Mouse (Mus musculus) lung, postnatal 14 days (tissue): ENCODE data around the gene Cotl1.
"Not testable (repeated sequence)": the region's sequence is repeated elsewhere in the genome, so short reads cannot be mapped to it uniquely, and the experiment has no call there.

ENCODE experiments used
- DNase-seq: peaks from one replicate; pipeline ENCODE4 v3.0.0; 2021

The Cotl1 gene

DNA sequence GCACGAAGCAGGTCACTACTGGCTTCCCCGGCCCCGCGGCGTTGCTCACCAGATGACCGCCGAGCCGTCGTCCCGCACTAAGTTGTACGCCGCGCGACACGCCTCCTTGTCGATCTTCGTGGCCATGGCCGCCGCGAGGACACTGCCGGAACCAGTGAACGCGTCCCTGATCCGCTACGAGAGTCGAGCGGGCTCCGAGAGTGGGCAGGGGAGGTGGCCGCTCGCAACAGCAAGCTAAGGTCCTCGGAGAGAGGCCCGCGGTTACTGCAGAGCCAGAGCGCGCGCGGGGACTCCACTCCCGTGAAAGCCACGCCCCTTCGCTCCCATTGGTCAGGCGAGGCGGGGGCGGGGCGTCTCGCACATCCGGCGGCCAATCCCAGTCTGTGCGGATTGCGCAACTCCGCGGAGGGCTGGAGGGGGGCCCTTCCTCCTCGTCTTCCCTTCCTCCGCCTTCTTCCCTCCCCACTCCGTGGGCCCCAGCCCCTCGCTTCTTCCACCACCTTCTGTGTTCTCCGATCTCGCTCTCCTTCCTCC lies at the start of gene Cotl1:
Cotl1 (minus strand) TSS at position 270 of the 534 bp plus-strand sequence.
- peak; percentile 99 for DNase-seq

- no peak for DNase-seq
Measured at GRCm38 (mm10) chr8:119888012-119888411, 47.7 kb upstream of the Cotl1 start.

DNA sequence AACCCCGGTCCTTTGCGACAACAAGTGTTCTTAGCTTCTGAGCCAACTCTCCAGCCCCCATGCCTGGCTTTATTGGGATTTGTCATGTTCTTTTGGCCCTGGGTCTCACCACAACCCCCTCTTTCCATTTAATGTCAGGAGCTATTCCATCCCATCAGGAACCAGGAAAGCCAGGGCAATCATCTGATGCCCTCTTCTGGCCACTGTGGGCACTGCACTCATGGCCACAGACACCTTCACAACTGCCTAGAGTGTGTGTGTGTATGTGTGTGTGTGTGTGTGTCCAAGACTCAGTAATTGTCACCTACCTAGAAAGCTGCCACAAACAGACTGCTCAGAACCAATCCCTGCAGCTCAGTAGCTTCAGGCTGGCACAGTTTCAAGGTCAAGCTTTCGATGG lies 46.8 kb upstream of the Cotl1 start:
- DNase-seq = peak; percentile 46

- DNase-seq = peak; percentile 17
Measured at GRCm38 (mm10) chr8:119885612-119886011, 45.3 kb upstream of the Cotl1 start.

GRCm38 (mm10) chr8:119883281-119883680 lies 42.9 kb upstream of the Cotl1 start:
- no peak for DNase-seq

DNA sequence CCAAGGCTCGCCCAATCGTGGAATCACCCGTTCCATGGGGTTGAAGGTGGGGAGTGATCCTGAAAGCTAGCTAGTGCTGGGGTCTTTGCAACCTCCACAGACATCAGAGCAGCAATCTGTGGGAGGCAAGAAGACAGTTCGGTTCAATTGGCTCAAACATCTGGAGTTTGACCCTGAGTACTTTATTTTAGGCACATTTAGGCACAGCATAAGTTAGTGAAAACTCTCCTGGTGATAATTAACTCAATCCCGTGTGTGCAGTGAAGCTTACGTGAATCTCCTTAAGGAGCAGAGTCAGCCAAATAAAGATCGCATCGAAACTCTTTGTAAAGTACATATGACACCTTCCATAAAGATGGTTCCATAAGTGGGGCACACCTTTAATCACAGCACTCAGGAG lies 41.6 kb upstream of the Cotl1 start:
- no peak for DNase-seq

DNA sequence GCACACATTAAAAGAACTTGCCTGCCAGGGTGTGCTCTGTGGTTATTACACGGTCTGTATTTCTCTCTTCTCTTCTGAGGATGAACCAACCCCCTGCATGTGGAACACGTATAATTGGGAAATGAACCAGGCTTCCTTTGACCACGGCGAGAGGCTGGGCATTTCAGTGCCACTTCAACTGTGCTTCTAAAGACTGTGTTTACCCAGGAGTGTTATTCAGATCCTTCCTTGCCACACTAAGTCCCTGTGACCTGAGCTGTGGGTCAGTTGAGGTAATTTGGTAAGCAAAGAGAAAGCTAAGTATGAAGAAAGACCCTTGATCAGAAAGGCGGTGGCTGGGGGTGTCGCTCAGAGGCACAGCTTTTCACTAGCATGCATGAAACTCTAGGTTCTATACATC lies 41.0 kb upstream of the Cotl1 start:
- DNase-seq = no peak

DNA sequence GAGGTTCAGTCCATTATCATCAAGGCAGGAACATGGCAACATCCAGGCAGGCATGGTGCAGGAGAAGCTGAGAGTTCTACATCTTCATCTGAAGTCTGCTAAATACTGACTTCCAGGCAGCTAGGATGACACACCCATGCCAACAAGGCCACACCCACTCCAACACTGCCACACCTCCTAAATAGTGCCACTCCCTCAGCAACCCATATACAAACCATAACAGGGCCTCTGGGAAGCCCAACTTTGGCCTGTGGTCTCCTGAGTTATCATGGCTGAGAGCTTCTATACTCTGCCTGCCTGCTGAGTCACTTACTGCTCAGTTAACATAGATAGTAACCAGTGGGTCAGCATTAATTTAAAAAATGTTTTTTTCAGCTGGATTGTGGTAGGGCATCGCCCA lies 32.8 kb upstream of the Cotl1 start:
- no peak for DNase-seq

DNA sequence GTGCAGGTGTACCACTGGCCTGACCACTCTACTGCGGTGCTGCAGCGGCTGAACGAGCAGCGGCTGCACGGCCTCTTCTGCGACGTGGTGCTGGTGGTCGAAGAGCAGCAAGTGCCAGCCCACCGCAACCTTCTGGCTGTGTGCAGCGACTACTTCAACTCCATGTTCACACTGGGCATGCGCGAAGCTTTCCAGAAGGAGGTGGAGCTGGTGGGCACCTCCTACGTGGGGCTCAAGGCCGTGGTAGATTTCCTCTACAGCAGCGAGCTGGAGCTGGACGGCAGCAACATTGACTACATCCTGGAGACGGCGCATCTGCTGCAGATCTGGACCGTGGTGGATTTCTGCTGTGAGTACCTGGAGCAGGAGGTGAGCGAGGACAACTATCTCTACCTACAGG lies 29.3 kb upstream of the Cotl1 start:
- no peak for DNase-seq

DNA sequence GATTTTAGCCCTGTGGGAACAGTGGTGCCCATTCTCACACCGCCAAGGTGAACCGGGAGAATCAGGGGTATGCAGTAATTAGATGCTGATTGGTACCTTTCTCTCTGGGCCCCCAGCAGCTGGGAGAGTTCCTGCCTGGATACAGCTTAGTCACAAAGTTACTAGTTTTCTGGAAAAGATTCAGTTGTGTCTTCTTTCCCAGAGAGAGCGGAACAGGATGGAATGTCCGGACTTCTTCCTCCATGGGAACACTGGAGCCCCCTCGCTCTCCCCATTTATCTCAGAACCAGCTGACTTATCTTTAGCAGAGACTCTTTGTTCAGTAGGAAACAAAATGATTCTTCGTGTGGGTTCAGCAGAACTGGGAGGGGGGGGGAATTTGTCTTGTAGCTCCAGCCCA lies 22.4 kb upstream of the Cotl1 start:
- DNase-seq = no peak

- no peak for DNase-seq
Measured at GRCm38 (mm10) chr8:119862390-119862734, 22.0 kb upstream of the Cotl1 start.

- peak; percentile 98 for DNase-seq
Measured at GRCm38 (mm10) chr8:119861706-119862389, 21.5 kb upstream of the Cotl1 start, which contains the start of gene Klhl36. Gene Klhl36 (plus strand): TSS chr8:119862266.

DNA sequence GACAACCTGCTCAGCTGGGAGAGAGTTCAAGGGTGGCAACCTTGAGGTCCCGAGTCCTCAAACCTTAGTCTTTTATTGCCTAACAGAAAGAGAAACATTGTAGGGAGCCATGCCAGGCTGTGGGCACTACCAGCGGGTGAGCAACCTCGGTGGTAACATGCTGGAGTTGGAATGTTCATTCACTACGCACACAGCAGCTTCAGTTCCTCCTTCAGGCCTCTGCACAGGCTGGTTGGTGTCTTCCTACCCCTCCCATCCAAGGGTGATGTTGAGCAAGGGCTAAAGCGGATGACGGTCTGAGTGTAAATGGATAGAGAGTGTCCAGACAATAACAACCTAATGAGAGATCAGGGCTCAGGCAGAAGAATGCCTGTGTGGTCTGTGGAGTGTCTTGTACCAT lies 17.4 kb upstream of the Cotl1 start:
- no peak for DNase-seq

GRCm38 (mm10) chr8:119855656-119856055 lies 15.3 kb upstream of the Cotl1 start:
- DNase-seq = no peak

DNA sequence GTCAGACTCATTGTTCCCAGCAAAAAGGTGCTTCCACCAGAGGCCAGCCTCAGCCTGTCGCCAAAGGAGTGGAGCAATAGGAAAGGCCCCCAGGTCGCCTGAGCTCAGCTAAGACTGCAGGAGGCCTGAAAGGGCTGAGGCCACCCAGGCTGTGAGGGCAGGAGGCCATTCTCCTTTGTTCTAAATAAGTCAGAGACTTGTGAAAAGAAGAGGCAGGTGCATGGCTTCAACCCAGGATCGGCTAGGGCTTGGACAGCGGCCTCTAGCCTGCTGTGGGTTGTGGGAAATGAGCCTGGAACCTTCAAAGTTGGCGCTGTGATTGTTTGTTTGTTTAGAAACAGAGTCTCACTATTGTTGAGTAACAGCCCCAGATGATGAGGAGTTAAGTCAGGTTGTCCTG lies 13.7 kb upstream of the Cotl1 start:
- DNase-seq = no peak

GRCm38 (mm10) chr8:119853521-119853920 lies 13.2 kb upstream of the Cotl1 start:
- no peak for DNase-seq

DNA sequence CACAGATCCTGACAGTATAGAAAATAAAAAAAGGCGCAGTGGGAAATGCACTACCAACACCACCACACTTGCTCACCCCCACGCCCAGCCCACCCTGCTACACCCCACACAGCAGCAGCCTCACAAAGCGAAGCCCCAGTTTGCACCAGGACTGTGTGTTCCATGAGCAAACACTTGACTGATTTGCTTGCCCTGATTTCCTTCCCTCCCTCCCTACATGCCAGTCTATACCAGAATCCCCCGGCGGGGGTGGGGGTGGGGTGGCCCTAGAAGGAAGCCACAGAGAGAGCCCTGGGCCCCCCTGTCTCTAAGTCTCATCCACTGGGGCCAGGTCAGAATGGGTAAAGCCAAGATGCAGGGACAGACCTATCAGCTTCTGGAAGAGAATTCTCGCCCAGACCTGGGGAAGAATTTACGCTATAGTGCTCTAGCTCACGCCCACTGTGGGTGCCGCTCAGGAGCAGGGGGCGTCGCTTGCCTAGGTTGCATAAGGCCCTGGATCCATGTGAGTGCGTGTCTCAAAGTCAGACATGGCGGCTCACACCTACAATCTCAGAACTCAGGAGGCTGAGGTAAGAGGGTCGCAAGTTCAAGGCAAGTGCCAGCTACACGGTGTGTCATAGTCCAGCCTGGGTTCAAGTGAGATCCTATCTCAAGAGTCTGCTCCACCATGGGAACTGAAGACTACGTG lies 7.0 kb upstream of the Cotl1 start:
- DNase-seq = no peak

DNA sequence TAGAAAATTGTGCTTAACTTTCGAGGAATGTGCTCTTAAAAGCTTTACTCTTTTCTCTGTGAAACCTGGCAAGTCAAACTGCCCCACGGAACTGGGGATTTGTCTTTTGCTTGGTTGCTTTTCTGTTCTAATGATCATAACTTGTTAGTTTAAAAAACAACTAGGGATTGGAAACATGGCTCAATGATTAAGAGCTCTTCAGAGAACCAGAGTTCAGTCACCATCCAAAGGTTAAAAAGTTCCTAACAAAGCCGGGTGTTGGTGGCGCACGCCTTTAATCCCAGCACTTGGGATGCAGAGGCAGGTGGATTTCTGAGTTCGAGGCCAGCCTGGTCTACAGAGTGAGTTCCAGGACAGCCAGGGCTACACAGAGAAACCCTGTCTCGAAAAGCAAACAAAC lies 5.4 kb upstream of the Cotl1 start:
- DNase-seq = not testable (repeated sequence)

GRCm38 (mm10) chr8:119844577-119844976 lies 4.2 kb upstream of the Cotl1 start:
- DNase-seq = no peak

DNA sequence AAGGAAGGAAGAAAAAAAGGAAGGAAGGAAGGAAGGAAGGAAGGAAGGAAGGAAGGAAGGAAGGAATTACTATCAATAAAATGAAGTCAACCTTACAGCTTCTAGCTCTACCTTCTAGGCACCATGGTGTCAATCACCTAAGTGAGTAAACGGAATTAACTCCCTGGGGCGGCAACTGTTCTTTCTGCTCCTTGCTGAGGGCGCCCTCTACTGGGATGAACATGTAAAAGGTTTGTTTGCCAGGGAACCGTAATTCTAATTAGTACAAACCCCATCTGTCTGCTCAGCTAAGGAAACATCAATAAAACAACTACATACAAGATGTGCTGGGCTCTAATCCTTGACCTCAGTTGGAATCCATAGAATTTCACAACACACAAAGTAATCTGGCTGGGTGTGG lies 3.1 kb upstream of the Cotl1 start:
- peak; percentile 89 for DNase-seq

DNA sequence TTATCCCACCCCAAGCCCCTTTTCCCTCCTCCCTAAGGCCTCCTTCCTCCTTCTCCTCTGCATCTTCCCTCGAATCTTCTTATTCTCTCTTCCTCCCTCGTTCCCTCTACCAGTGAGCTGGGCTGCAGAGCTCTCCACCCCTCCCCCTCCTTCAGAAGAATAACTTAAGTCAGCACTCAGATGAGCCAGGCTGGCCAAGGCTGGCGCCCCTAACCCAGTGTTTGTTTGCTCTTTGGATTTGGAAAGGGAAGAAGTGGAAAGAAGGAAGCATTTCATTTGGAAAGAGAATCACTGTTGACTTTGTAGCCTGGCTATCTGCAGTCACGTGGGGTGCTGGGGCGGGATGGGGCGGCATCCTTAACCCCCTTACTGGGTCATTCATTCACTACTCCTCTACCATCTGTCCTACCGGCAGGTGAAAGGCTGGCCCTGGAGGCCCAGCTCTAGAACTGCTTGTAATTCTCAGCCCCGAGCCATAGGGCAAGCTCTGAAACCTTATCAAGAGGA lies 614 bp upstream of the Cotl1 start:
- DNase-seq = no peak

GRCm38 (mm10) chr8:119839419-119840021 lies 824 bp downstream of the Cotl1 start:
- DNase-seq = no peak

DNA sequence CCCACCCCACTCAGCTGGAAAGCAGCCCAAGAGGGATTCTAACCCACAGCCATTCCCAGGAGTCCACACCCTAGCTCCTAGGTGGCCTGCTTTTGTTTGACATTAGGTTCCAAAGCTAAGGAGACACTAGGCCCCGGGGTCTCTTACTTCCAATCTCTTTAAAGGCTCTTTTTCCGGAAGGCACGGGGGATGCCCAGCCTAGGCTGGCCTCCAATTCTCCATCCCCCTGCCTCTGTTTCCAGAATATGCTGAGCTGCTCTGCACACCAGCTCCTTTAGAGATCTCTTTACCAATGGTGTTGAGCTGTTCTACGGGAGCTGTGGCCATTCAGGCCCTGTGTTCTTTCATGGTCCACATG lies 1.4 kb downstream of the Cotl1 start:
- no peak for DNase-seq
